Mouse (Mus musculus) ES-Bruce4 (cell line): Measurements from ENCODE around the gene Armh4.

Source experiments
- EP300 ChIP-seq: IDR thresholded peaks from 2 replicates; pipeline ENCODE4 v1.6.1; 2011; ENCODE audit warnings: low read depth, low read length; ENCODE audit not compliant: insufficient read depth
- POLR2A ChIP-seq: IDR thresholded peaks from one replicate; pipeline ENCODE4 v1.8.1; 2011; ENCODE audit warnings: low read length; ENCODE audit not compliant: insufficient read depth

DNA sequence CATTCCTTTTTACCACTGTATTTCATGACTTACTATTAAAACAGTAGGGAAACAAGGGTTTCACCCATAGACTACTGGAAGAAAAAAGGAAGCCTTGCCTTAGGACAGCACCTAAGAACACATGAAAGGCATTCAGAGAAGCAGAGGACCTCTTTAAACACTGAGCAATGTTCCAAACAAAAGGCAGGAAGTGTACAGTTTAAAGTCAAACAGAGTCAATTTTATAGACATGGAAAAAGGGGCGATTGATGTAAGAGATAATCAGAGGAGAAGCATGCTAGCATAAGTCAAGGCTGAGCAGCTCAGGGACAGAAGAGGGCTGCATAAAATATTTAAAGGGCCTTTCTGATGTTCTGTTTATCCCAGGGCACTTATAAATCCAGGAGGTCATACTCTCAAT lies 61.9 kb downstream of the Armh4 start:
- no peak for TF ChIP-seq POLR2A
- no peak for TF ChIP-seq EP300
